Mouse (Mus musculus) embryo, embryonic 11 days (tissue): ENCODE measurements around the gene Mettl26.
"Not testable (repeated sequence)": the region's sequence is repeated elsewhere in the genome, so short reads cannot be mapped to it uniquely, and the experiment has no call there.

ENCODE experiments used
- DNase-seq: peaks from one replicate; pipeline ENCODE4 v3.0.0-alpha.2; 2015

Gene Mettl26

GRCm38 (mm10) chr17:25869954-25870353 is 4.9 kb upstream of the Mettl26 start:
- DNase-seq = no peak

GRCm38 (mm10) chr17:25871566-25871965 is 3.3 kb upstream of the Mettl26 start:
- DNase-seq = not testable (repeated sequence)

DNA sequence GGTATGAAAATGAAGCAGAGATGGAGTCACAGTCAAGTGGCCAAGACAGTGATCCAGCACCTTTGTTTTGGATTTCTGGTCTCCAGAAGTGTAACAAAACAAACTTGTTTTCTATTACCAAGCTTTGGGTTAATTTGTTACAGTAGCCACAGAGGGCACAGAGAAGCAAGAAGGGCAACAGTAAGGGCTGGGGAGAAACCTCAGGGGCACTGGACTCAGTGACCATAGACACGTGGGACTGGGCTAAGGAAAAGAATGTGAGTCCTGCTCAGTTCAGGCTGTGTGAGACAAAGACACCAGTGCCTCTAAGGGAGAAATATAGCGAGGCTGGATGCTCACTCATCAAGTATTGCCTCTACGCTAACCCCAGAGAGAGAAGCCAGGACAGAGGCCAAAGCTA is 2.2 kb upstream of the Mettl26 start:
- DNase-seq = no peak

GRCm38 (mm10) chr17:25873405-25874147 is 1.3 kb upstream of the Mettl26 start:
- DNase-seq = no peak

DNA sequence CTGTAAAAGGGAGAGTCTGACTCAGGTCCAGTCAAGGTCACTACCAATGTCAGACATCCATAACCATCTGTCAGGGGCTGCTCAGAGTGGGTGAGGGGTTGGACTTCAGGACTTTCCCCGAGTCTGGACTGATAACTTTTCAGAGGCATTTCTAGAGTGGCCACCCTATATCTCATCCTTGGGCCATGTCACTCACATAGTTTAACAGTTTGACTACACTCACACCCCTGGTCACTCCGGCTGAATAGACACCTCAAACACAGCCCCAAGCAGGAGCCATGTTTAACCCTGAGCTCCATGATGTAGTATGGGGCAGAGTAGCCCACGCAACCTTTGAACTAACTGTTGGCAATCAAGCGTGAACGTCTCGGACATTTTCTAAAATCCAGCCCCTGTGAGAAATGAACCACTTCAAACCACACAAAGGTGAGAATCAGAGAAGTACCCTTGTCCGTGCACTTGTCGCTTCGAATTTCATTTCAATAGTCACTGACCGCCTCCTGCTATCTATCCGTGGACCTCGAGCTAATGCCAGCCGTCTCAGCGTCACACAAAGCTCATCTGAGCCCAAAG is 640 bp upstream of the Mettl26 start:
- no peak for DNase-seq

- peak; percentile 95 for DNase-seq
Observed at GRCm38 (mm10) chr17:25875171-25876136, 580 bp downstream of the Mettl26 start.

GRCm38 (mm10) chr17:25876347-25876915 is 1.6 kb downstream of the Mettl26 start:
- no peak for DNase-seq

DNA sequence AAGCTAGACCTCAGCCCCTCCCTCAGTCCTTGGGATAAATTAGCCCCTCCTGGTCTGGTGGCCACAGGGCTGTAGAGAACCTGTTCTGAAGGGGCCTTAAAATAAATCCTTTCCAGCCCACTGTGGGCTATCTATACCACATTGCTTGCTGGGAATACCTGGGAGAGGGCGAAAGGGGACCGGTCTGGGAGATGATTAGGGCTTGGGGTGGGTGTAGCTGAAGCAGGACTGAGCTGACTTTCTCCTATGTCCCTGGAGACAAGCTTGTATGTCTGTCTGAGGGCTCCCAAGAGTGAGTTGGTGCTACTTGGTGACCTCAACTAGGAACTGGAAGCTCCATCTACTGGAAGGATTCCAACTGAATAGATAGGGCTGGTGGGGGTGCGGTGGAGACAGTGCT is 2.2 kb downstream of the Mettl26 start:
- DNase-seq = no peak

DNA sequence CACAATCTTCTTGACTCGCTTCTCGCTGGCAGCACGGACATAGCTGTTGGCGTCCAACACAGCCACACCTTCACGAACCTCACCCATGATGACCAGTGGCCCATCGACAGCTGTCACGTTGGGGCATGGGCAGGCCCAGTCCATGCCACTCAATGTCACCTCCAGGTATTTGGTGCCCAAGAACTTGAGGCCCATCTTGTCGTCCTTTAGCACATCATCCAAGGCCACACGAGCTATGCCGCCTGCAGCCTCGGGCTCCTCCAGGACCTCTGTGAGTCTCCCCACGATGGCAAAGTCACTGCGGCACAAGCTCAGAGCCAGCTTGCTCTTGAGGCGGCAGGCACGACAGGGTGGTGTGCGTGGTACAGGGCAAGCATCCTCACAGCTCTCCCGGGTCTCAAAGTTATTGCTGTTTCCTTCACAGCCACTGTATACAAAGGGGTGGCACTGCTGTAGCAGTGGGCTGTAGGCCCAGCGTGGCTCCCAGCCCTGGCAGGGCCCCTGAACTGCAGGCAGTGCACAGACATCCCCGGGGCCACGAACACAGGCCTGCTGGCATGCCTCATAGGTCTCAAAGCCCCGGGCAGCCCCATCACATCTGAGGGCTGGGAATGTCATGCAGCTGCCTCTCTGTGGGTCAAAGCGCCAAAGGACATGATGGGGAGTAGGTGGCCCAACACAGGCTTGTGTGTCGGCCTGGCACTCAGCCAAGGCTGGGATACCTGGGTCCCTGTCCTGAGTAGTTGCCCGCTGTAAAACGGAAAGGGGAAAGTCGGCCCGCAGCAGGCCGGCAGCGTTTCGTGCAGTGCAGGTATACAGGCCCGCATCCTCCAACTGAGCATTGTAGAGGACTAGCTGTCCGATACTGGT is 3.1 kb downstream of the Mettl26 start:
- no peak for DNase-seq

- no peak for DNase-seq
Observed at GRCm38 (mm10) chr17:25878611-25879180, 3.8 kb downstream of the Mettl26 start.

DNA sequence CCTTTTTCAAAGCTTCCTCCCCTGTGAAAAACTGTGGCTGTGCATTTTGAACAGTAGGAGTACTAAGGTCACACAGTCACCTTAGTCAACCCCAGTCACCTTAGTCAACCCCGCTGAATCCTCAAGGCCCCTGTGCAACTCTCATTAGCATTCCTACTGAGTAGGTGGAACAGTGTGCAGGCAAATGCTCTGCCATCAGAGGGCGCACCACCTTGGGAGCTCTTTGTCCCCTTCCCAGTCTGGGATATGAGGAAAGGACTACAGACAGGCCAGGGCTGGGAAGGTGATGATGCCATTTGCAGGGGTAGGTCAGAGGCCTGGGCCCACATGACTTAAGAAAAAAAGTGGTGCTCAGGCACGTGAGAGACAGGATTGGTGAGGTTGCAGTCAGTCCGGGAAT is 4.4 kb downstream of the Mettl26 start:
- DNase-seq = peak; percentile 58

DNA sequence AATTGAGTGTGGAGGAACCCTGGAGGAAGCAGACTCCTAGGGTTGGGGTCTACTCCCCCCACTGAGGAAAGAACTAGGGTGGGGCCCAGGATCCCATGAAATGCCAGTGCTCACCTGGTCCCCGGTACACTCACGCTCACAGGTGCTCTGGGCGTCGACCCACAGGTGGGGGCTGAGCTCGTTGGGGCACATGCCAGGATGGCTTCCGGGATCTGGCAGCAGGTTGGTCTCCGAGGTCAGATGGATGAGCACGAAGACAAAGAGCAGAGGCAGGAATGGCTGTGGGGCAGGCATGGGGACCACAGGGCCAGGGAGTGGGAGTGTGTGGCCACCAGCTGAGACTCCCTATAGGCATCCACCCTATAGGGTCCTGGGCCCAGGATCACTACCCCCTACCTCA is 4.9 kb downstream of the Mettl26 start:
- no peak for DNase-seq

- DNase-seq = peak; percentile 65
Observed at GRCm38 (mm10) chr17:25880196-25880910, 5.5 kb downstream of the Mettl26 start, which contains the start of gene Wfikkn1. TSS of gene Wfikkn1 (minus strand) at chr17:25880858.

- DNase-seq = peak; percentile 86
Observed at GRCm38 (mm10) chr17:25880913-25881641, 6.2 kb downstream of the Mettl26 start.

GRCm38 (mm10) chr17:25881691-25882090 is 6.8 kb downstream of the Mettl26 start:
- DNase-seq = peak; percentile 62

- no peak for DNase-seq
Observed at GRCm38 (mm10) chr17:25882306-25882705, 7.4 kb downstream of the Mettl26 start.

DNA sequence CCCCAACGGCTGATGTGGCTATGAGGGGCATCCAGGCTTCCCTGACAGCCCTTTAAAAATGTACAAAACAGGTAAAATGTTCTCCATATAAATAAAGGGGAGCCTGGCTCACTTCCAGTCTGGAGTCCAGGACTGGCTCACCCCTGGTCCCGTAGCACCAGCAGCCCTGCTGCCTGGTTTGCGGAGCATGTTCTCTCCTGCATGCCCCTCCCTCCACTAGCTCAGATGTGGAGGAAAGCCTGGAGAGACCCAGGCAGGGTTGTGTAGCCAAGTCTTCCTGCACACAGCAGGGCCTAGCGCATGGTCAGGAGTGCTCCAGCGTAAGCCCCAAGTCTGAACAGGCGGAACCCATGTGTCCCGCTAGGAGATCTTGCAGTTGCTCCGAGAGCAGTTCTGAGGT is 8.4 kb downstream of the Mettl26 start:
- DNase-seq = no peak

DNA sequence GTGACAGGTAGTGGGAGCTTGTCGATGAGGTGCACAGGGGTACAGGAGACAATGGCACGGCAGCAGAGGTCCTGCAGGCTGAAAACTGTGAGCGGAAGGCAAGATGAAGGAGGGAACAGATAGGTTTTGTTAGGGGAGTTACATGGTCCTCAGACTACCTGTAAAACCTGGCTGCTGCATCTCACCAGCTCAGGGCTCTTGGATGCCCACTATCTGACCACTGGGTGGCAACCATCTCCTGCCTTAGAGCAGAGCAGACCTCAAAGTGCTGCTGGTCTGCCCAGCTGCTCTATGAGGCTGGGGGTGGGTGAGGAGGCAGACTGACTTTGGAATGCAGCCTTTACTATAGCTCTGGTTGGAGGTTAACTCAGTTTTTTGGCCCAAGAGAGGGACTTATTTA is 8.9 kb downstream of the Mettl26 start:
- DNase-seq = no peak

GRCm38 (mm10) chr17:25885636-25886035 is 10.8 kb downstream of the Mettl26 start:
- DNase-seq = peak; percentile 55

DNA sequence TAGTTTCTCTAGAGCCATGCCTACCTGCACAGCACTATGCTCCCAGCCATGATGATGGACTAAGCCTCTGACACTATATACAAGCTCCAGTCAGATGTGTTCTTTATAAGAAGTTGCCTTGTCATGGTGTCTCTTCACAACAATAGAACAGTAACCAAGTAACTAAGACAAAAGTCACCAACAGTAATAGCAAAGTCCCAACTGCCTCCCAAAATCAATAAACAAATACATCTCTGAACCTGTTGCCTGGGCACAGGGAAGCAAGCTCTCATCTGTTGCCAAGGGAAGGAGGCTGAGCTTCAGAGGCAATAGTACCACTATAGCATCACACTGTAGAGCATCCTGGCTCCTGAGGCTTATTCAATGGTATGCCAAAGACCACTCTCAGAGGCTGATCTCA is 11.9 kb downstream of the Mettl26 start:
- DNase-seq = no peak
